In the genomic region with DNA sequence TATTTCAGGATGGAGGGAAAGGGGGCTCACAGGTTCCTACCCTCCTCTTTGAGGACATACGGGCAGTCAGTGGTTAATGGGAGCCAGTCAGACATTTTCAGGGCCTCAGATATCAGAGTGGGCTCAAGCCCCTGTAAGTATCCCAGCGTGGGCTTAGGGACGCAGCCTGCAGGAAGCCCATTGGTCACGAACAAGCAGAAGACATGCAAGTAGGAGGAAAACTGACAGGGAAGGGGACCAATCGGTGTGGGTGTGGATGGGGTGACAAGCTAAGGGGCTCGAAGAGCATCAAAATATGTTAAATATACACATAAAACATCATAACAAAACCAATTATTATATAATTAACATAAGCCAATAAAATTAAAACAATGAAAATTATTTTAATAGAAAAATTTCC, we compare ENCODE assay signal across 24 mouse cellular contexts. TPM values are rescaled to one million over a fixed set of nuclear protein-coding genes. Genes with fewer than 3 reads are reported as not detected.
DNase-seq lines count a peak whose midpoint lies in the region; ATAC-seq lines count a peak whose summit lies in the region.
"Had no signal": no experiment of that assay in that cellular context is flagged by ENCODE, and none has a peak within 500 bp of the region (broad histone marks: within the 10 kb centered on the region; RNA-seq: fewer than 3 reads in every experiment).

No protein-coding gene starts in this region.

- no peak overlapping the region for H3K27ac ChIP-seq in midbrain, embryonic 16.5 days (ENCODE audit: low read length)
- no peak overlapping the region for H3K27ac ChIP-seq in midbrain, embryonic 10.5 days (replicated peaks)
- H3K27ac ChIP-seq: hindbrain, embryonic 13.5 days; limb, embryonic 10.5 days; limb, embryonic 15.5 days; liver, embryonic 15.5 days; midbrain, embryonic 13.5 days had no signal

- H3K4me1 ChIP-seq in midbrain, embryonic 16.5 days (ENCODE audit: control insufficient read depth, insufficient read depth, low read length), result peaks cover 14% of the 10 kb centered on the region
- peaks cover 17% of the 10 kb centered on the region for H3K4me1 ChIP-seq in midbrain, embryonic 10.5 days

- no peak overlapping the region for H3K9ac ChIP-seq in midbrain, embryonic 16.5 days (ENCODE audit: low read depth, low read length)
- H3K9ac ChIP-seq: heart, embryonic 12.5 days; hindbrain, embryonic 13.5 days; limb, embryonic 15.5 days; liver, embryonic 15.5 days; lung, embryonic 14.5 days; midbrain, embryonic 13.5 days had no signal

- no peaks in the 10 kb centered on the region for H3K9me3 ChIP-seq in midbrain, embryonic 16.5 days (replicated peaks; ENCODE audit: control insufficient read depth, low read length, poor library complexity, severe bottlenecking)
- H3K9me3 ChIP-seq in midbrain, embryonic 10.5 days (replicated peaks), result no peaks in the 10 kb centered on the region
- H3K9me3 ChIP-seq: G1E; heart, embryonic 12.5 days; hindbrain, embryonic 13.5 days; limb, embryonic 10.5 days; limb, embryonic 15.5 days; liver, embryonic 15.5 days; midbrain, embryonic 13.5 days had no signal

- peak; percentile 30; the same call in 1 of the 2 replicates for ATAC-seq in midbrain, embryonic 16.5 days
- ATAC-seq: intestine, embryonic 16.5 days; midbrain, embryonic 13.5 days had no signal

- H3K4me2 ChIP-seq in midbrain, embryonic 16.5 days (ENCODE audit: low read length), result no peak overlapping the region
- H3K4me2 ChIP-seq: heart, embryonic 12.5 days; hindbrain, embryonic 13.5 days; limb, embryonic 15.5 days; liver, embryonic 15.5 days; lung, embryonic 14.5 days; midbrain, embryonic 13.5 days had no signal

- H3K27me3 ChIP-seq in midbrain, embryonic 16.5 days (ENCODE audit: control insufficient read depth, insufficient read depth, low read depth, low read length), result no peaks in the 10 kb centered on the region
- no peaks in the 10 kb centered on the region for H3K27me3 ChIP-seq in midbrain, embryonic 10.5 days (ENCODE audit: low read depth, poor library complexity, severe bottlenecking)
- H3K27me3 ChIP-seq: heart, embryonic 12.5 days; hindbrain, embryonic 13.5 days; limb, embryonic 15.5 days; liver, embryonic 15.5 days; midbrain, embryonic 13.5 days had no signal

- H3K4me3 ChIP-seq in midbrain, embryonic 16.5 days (ENCODE audit: low read depth, low read length), result no peak overlapping the region
- H3K4me3 ChIP-seq in midbrain, embryonic 10.5 days, result no peak overlapping the region
- H3K4me3 ChIP-seq: erythroblast, embryonic 14.5 days; heart, embryonic 12.5 days; hindbrain, embryonic 13.5 days; limb, embryonic 10.5 days; limb, embryonic 15.5 days; liver, embryonic 15.5 days; midbrain, embryonic 13.5 days had no signal

- no peaks in the 10 kb centered on the region for H3K36me3 ChIP-seq in midbrain, embryonic 16.5 days (ENCODE audit: control insufficient read depth, insufficient read depth, low read length)
- no peaks in the 10 kb centered on the region for H3K36me3 ChIP-seq in midbrain, embryonic 10.5 days
- H3K36me3 ChIP-seq: heart, embryonic 12.5 days; hindbrain, embryonic 13.5 days; limb, embryonic 10.5 days; limb, embryonic 15.5 days; liver, embryonic 15.5 days; midbrain, embryonic 13.5 days had no signal

- DNase-seq in kidney, postnatal 10 days, result peak; percentile 5
- DNase-seq in kidney, postnatal 4 days, result no peak
- no peak for DNase-seq in midbrain, embryonic 10.5 days (ENCODE audit: low spot score)
- DNase-seq in brain, adult 2 months (ENCODE audit: low read depth, low spot score), result peak; percentile 52
- DNase-seq in lung, postnatal 25 days (ENCODE audit: low spot score), result no peak
- DNase-seq: adrenal gland, adult 8-10 months; cerebellum, adult 11 months; cerebellum, adult 9-11 months; gastrocnemius, postnatal 10 days; heart, postnatal 4 days; kidney, adult 9 months; kidney, postnatal 14 days; lung, embryonic 14.5 days; lung, postnatal 36 days had no signal

- WGBS in midbrain, embryonic 16.5 days, result 77% methylated on average over 6 of the region's 6 CpGs
- 88% methylated on average over 6 of the region's 6 CpGs for WGBS in midbrain, embryonic 10.5 days

RNA-seq across cellular contexts. Expression of gene Lnx2, which starts 22.1 kb away (rescaled TPM):
- 4.5 and 5.0 TPM in 2 replicates for polyA plus RNA-seq in midbrain, embryonic 16.5 days (2015; fragmentation: Nextera tagmentation; extraction: Ambion mirVana)
- polyA plus RNA-seq in midbrain, embryonic 10.5 days (2016; fragmentation: Nextera tagmentation; extraction: Ambion mirVana), result 7.6 and 7.7 TPM in 2 replicates

RNA-seq across cellular contexts. Expression of gene Polr1d, which starts 22.5 kb away (rescaled TPM):
- polyA plus RNA-seq in midbrain, embryonic 16.5 days (2015; fragmentation: Nextera tagmentation; extraction: Ambion mirVana), result 87.6 and 89.7 TPM in 2 replicates
- polyA plus RNA-seq in midbrain, embryonic 10.5 days (2016; fragmentation: Nextera tagmentation; extraction: Ambion mirVana), result 113 and 130 TPM in 2 replicates

Comparison
In these comparisons a context has a peak if more than half of its experiments do, and no peak if none do; other contexts are left out.
1. DNase-seq: peak in kidney, postnatal 10 days (single experiment) and brain, adult 2 months (single experiment); none in kidney, postnatal 4 days (0 of 2), midbrain, embryonic 10.5 days (single experiment) and lung, postnatal 25 days (single experiment).